Mouse (Mus musculus) stomach, postnatal 0 days (tissue): ENCODE data around the gene Dync1i2.

ENCODE experiments used
- CTCF ChIP-seq: IDR thresholded peaks from 2 replicates; pipeline ENCODE4 v1.5.1; 2016; ENCODE audit warnings: antibody characterized with exemption, low read depth, mild to moderate bottlenecking, moderate library complexity
- EP300 ChIP-seq: optimal IDR thresholded peaks from 2 replicates; pipeline ENCODE3; 2016; ENCODE audit warnings: antibody characterized with exemption

DNA sequence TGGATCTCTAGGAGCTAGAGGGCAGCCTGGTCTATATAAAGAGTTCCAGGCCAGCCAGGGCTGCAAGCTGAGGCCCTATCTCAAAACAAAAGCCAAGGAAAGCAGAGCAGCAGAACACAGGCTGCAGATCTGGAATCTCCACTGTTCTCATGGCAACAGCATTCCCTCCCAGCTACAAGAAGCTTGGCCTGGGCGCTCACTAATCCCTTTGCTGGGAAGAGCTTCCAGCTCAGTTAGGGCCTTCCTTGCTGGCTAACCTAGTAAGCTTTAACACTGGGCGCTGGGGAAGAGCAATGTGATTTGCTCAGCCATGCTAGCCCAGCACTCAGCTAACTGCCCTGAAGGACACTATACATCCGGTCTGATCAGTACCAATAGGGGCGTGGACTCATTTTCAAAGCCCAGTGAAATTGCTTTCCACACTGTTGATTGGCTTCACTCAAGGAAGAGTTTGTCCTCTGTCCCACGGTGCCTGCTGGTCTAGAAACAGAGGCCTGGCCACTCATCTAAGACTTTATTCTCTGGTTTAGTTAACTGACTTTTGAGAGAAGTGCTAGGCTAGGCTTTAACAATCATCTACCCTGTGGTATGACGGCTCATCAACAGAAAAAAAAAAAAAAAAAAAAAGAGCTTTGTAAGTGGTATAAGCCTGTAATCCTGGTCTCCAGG, 78.7 kb downstream of the Dync1i2 start:
- no peak for TF ChIP-seq CTCF
- no peak for TF ChIP-seq EP300
